In the genomic region with DNA sequence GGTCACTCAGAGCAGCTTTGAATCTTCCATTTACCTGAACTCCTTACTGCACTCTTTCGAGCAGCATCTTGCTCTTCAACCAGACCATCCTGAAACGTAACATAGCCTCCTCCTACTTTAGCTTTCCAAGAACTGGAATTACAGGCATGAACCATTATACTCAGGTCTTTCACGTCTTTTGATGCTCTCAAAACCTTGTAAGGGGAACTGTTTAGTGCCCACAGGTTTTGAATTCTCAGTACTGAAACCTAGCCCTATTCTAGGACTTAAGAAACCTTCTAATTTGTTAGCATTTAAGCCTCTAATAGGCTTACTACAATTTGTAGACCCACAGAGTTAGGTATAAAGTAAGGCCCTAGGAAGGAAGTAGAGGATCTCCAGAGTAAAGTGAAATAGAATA, we compare ENCODE assay signal across 29 mouse cellular contexts.
"Had no signal": no experiment of that assay in that cellular context is flagged by ENCODE, and none has a peak within 500 bp of the region (broad histone marks: within the 10 kb centered on the region; RNA-seq: fewer than 3 reads in every experiment).

No protein-coding gene starts in this region.

- H3K27me3 ChIP-seq: heart, embryonic 12.5 days; heart, embryonic 13.5 days; heart, embryonic 15.5 days; hindbrain, embryonic 12.5 days; hindbrain, embryonic 13.5 days; hindbrain, embryonic 15.5 days; intestine, embryonic 15.5 days; kidney, embryonic 15.5 days had no signal

- H3K4me1 ChIP-seq: intestine, embryonic 15.5 days had no signal

- DNase-seq: heart, postnatal 10 days; heart, postnatal 14 days; heart, postnatal 36 days; heart, postnatal 4 days; kidney, adult 11 months; kidney, adult 18-20 months; kidney, adult 8-10 months; kidney, postnatal 10 days; kidney, postnatal 14 days; kidney, postnatal 25 days; kidney, postnatal 36 days; kidney, postnatal 4 days; layer of hippocampus, adult 9-11 months; layer of hippocampus, postnatal 36 days had no signal

- H3K4me3 ChIP-seq: heart, embryonic 12.5 days; heart, embryonic 13.5 days; heart, embryonic 15.5 days; hindbrain, embryonic 10.5 days; hindbrain, embryonic 12.5 days; hindbrain, embryonic 13.5 days; hindbrain, embryonic 15.5 days; intestine, embryonic 15.5 days; kidney, embryonic 15.5 days; layer of hippocampus, adult 2 months; left cerebral cortex, adult 2 months had no signal

- H3K36me3 ChIP-seq: heart, embryonic 12.5 days; heart, embryonic 13.5 days; heart, embryonic 15.5 days; hindbrain, embryonic 10.5 days; hindbrain, embryonic 12.5 days; hindbrain, embryonic 13.5 days; hindbrain, embryonic 15.5 days; intestine, embryonic 15.5 days; kidney, embryonic 15.5 days had no signal

- H3K4me2 ChIP-seq: heart, embryonic 11.5 days; heart, embryonic 12.5 days; heart, embryonic 13.5 days; heart, embryonic 15.5 days; hindbrain, embryonic 12.5 days; hindbrain, embryonic 13.5 days; hindbrain, embryonic 14.5 days; hindbrain, embryonic 15.5 days; intestine, embryonic 15.5 days; kidney, embryonic 15.5 days had no signal

- H3K9me3 ChIP-seq: heart, embryonic 12.5 days; heart, embryonic 13.5 days; heart, embryonic 15.5 days; hindbrain, embryonic 10.5 days; hindbrain, embryonic 12.5 days; hindbrain, embryonic 13.5 days; hindbrain, embryonic 15.5 days; intestine, embryonic 15.5 days; kidney, embryonic 15.5 days had no signal

- H3K27ac ChIP-seq: heart, embryonic 13.5 days; heart, embryonic 15.5 days; hindbrain, embryonic 10.5 days; hindbrain, embryonic 12.5 days; hindbrain, embryonic 13.5 days; hindbrain, embryonic 14.5 days; hindbrain, embryonic 15.5 days; hindbrain, postnatal 0 days; intestine, embryonic 15.5 days; kidney, embryonic 15.5 days; kidney, postnatal 0 days; layer of hippocampus, adult 2 months; left cerebral cortex, adult 2 months had no signal

- H3K9ac ChIP-seq: heart, embryonic 12.5 days; heart, embryonic 13.5 days; heart, embryonic 15.5 days; hindbrain, embryonic 12.5 days; hindbrain, embryonic 13.5 days; hindbrain, embryonic 14.5 days; hindbrain, embryonic 15.5 days; intestine, embryonic 15.5 days; kidney, embryonic 15.5 days had no signal
